Mouse (Mus musculus) lung, postnatal 0 days (tissue): Measurements from ENCODE around the gene Gpr180.

Source experiments
- CTCF ChIP-seq: IDR thresholded peaks from 2 replicates; pipeline ENCODE4 v1.5.1; 2016; ENCODE audit warnings: antibody characterized with exemption, mild to moderate bottlenecking
- EP300 ChIP-seq: IDR thresholded peaks from 2 replicates; pipeline ENCODE4 v1.6.1; 2016; ENCODE audit warnings: antibody characterized with exemption, mild to moderate bottlenecking, control low read depth

GRCm38 (mm10) chr14:118162640-118163039 is 25.7 kb downstream of the Gpr180 start:
- no peak for TF ChIP-seq CTCF
- no peak for TF ChIP-seq EP300
